Mouse (Mus musculus): ENCODE results near the gene Elp6.

Gene Elp6

DNA sequence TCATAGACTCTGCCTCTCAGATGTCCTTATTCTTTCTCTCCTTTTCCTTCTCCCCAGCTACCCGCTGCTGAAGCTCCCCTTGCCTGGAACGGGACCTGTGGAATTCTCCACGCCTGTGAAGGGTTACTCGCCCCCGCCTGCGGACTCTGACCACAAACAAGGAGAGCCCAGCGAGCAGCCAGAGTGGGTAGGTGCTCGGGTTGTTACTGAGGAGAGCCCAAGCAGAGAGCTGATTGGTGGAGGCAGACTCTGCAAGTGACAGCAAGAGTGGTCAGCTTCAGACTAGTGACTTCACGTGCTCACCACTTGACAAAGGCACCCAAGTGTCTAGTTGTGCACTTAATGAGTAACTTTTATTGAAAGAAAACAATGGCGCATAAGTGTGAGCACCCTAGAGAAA lies 57.4 kb downstream of the Elp6 start:
- no peak for DNase-seq

- DNase-seq = no peak
Observed at GRCm38 (mm10) chr9:110366746-110367145, 61.8 kb downstream of the Elp6 start.

DNA sequence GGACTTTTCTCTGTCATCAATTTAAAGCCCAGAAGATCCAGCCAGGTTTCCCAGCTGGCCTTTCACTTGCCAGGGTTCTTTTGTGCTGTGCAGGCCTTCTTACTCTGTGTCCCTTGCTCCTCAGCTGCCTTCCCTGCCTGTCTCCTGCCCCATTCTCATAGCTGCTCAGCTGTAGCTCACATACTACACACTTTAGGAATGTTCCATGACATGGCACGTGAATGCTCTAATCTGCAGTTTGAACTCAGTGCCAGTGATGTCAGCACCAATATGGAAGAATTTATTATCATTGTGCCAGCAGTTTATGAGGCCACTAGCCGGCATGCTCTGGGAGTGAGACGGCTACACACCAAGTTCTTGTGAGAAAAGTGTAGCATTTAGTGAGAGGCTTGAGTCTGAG lies 64.9 kb downstream of the Elp6 start:
- no peak for DNase-seq

Measured in embryo, embryonic 11 days (tissue).